Mouse (Mus musculus) CH12.LX (cell line): ENCODE measurements around the gene Recql5.

Source experiments
- ETS1 ChIP-seq: conservative IDR thresholded peaks from 2 replicates; pipeline ENCODE4 v1.6.1; 2012; ENCODE audit warnings: low read depth, mild to moderate bottlenecking, inconsistent platforms, low read length, improper control_type of control experiment, moderate library complexity
- TCF12 ChIP-seq: IDR thresholded peaks from 2 replicates; pipeline ENCODE4 v1.6.1; 2014; ENCODE audit warnings: low read depth, mild to moderate bottlenecking, inconsistent platforms, low read length, improper control_type of control experiment

DNA sequence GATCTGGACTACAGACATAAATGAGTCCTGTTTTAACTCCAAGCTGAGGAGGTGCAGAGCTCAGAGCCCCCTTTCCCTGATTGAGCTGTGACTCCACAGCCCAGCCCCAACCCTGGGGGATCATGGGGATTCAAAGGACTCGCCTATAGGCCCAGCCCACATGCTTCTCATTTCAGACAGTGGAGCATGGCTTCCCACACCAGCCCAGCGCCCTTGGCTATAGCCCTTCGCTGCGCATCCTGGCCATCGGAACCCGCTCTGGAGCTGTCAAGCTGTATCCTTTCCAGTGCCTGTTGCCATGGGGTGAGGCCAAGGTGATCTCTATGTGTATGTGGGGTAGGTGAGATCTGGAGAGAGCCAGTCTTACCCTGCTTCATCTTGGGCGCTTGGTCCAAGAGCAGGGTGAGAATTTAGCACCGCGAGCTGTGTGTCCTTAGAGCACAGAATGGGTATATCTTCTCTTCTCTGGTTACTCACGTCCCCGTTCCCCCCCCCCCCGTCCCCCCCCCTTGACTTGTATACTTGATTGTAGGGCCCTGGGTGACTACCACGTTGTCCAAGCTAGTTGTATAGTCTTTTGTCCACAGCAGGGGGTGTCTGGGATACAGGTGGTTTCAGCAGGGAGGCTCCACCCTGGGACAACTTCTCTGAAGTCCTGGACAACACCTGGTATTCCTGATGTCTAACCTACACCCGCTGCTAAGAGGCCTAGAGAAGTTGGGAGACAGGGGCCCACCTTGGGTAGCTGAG is 90.0 kb downstream of the Recql5 start:
- TF ChIP-seq ETS1 (no peak), TCF12 (no peak)
